Mouse (Mus musculus): ENCODE data around the gene Rnf207.
A peak's percentile ranks its signal among the peaks of the same experiment; 100 is the strongest.

The Rnf207 gene

GRCm38 (mm10) chr4:152318517-152319234 is at the start of gene Rnf207:
Rnf207 (minus strand) TSS chr4:152318993.
- DNase-seq (ENCODE audit: low spot score) = peak; percentile 56

- DNase-seq (ENCODE audit: low spot score) = no peak
Measured at GRCm38 (mm10) chr4:152365228-152365627, 46.4 kb upstream of the Rnf207 start.

- no peak for DNase-seq (ENCODE audit: low spot score)
Measured at GRCm38 (mm10) chr4:152362180-152362579, 43.4 kb upstream of the Rnf207 start.

- DNase-seq (ENCODE audit: low spot score) = no peak
Measured at GRCm38 (mm10) chr4:152360855-152361254, 42.1 kb upstream of the Rnf207 start.

GRCm38 (mm10) chr4:152359700-152360099 is 40.9 kb upstream of the Rnf207 start:
- no peak for DNase-seq (ENCODE audit: low spot score)

GRCm38 (mm10) chr4:152355672-152356071 is 36.9 kb upstream of the Rnf207 start:
- DNase-seq (ENCODE audit: low spot score) = no peak

- DNase-seq (ENCODE audit: low spot score) = no peak
Measured at GRCm38 (mm10) chr4:152353886-152354637, 35.3 kb upstream of the Rnf207 start.

GRCm38 (mm10) chr4:152351422-152352305 is 32.9 kb upstream of the Rnf207 start:
- no peak for DNase-seq (ENCODE audit: low spot score)

GRCm38 (mm10) chr4:152350722-152351421 is 32.1 kb upstream of the Rnf207 start:
- DNase-seq (ENCODE audit: low spot score) = no peak

GRCm38 (mm10) chr4:152349837-152350381 is 31.1 kb upstream of the Rnf207 start:
- DNase-seq (ENCODE audit: low spot score) = no peak

GRCm38 (mm10) chr4:152345120-152345889 is 26.5 kb upstream of the Rnf207 start:
- DNase-seq (ENCODE audit: low spot score) = peak; percentile 44

- no peak for DNase-seq (ENCODE audit: low spot score)
Measured at GRCm38 (mm10) chr4:152344651-152345050, 25.9 kb upstream of the Rnf207 start.

- peak; percentile 26 for DNase-seq (ENCODE audit: low spot score)
Measured at GRCm38 (mm10) chr4:152343296-152343695, 24.5 kb upstream of the Rnf207 start.

- no peak for DNase-seq (ENCODE audit: low spot score)
Measured at GRCm38 (mm10) chr4:152340584-152341284, 21.9 kb upstream of the Rnf207 start.

GRCm38 (mm10) chr4:152339293-152339790 is 20.5 kb upstream of the Rnf207 start:
- DNase-seq (ENCODE audit: low spot score) = no peak

- DNase-seq (ENCODE audit: low spot score) = no peak
Measured at GRCm38 (mm10) chr4:152338419-152339292, 19.9 kb upstream of the Rnf207 start, which contains the start of gene Chd5. Chd5 (plus strand) TSS chr4:152338651.

- no peak for DNase-seq (ENCODE audit: low spot score)
Measured at GRCm38 (mm10) chr4:152337772-152338171, 19.0 kb upstream of the Rnf207 start.

- no peak for DNase-seq (ENCODE audit: low spot score)
Measured at GRCm38 (mm10) chr4:152333587-152333986, 14.8 kb upstream of the Rnf207 start.

- peak; percentile 60 for DNase-seq (ENCODE audit: low spot score)
Measured at GRCm38 (mm10) chr4:152332952-152333351, 14.2 kb upstream of the Rnf207 start.

All from urinary bladder, postnatal 25 days (tissue).